Mouse (Mus musculus): ENCODE results near the gene Krba1. TPM values are rescaled to one million over a fixed set of nuclear protein-coding genes. Genes with fewer than 3 reads are reported as not detected.
A peak's percentile ranks its signal among the peaks of the same experiment; 100 is the strongest.

Gene Krba1
- 23.5 and 25.0 TPM in 2 replicates for polyA plus RNA-seq (2015; fragmentation: Nextera tagmentation; extraction: Ambion mirVana)

DNA sequence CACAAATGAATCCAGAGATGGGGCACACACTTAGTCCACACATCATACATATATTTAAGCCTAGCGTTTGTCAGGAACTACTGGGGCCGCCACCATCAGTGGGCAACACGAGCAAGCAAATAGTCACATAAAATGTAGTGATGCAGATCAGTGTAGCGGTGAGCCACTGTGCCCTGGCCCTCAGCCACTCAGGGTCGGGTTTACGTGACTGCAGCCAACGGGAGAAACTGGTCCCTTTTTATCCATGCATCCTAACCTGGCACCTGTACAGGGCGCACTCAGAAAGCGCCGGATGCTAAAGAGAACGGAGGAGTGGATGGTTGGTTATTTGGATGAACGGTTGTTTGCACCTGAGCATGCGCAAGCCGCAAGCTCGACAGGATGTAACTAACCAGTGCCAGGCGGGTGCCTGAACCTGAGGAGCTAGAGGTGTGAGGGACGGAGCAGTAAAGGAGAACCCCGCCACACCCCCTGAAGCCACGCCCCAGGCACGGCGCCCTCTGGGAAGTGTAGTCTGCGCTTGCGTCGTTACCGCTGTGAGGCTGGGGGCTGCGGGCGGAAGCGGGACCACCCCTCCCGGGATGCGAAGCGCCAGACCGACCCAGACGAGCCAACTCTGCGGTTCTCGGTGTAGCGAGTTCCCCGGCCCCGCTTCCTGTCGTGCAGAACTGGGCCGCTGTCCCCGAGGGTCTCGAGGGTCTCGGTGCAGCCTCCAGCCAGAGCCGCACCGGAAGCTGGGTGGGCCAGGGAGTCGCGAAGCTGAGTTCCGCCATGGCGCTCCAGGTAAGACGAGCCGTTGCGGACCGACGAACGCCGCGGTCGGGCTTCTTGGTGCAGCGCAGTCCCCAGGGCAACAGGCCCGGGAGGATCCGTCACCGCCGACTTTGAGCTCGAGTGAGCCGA is at the start of gene Krba1:
TSS of gene Krba1 (plus strand) at position 482 of the 903 bp plus-strand sequence.
- H3K4me1 ChIP-seq, result peaks cover 40% of the 10 kb centered on the region
- peak within 1 kb of the TSS; percentile 80 for H3K4me3 ChIP-seq (replicated peaks)
- peak within 1 kb of the TSS; percentile 65 for H3K4me2 ChIP-seq
- H3K27me3 ChIP-seq (replicated peaks), result no peaks in the 10 kb centered on the region; the same call in 1 of the 2 replicates
- peak; percentile 99 for ATAC-seq (ENCODE audit: low FRiP score)
- H3K27ac ChIP-seq (replicated peaks), result peak within 1 kb of the TSS; percentile 87
- H3K9me3 ChIP-seq (replicated peaks), result no peaks in the 10 kb centered on the region
- peak within 1 kb of the TSS; percentile 85 for H3K9ac ChIP-seq (replicated peaks)
- 1% methylated on average over 65 of the region's 65 CpGs for WGBS
- H3K36me3 ChIP-seq, result no peaks in the 10 kb centered on the region

DNA sequence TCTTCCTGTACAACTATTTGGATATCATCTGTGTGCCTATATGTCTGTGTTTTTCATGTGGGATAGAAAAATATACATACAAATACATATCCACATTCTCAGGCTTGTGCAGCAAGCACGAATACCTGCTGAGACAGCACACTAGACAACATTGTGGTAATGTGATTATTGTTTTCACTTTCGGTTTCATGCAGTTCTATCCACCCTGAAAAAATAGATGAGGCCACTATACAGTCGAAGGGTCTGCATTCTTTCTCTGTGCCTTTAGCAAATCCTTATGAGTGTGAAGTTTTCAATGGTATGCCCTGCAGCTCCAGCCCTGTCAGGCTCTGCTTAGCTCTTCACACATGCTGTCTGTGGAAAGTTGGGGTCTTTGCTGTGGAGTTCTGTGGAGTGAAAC is 36.5 kb upstream of the Krba1 start:
- 81% methylated on average over 3 of the region's 3 CpGs for WGBS

DNA sequence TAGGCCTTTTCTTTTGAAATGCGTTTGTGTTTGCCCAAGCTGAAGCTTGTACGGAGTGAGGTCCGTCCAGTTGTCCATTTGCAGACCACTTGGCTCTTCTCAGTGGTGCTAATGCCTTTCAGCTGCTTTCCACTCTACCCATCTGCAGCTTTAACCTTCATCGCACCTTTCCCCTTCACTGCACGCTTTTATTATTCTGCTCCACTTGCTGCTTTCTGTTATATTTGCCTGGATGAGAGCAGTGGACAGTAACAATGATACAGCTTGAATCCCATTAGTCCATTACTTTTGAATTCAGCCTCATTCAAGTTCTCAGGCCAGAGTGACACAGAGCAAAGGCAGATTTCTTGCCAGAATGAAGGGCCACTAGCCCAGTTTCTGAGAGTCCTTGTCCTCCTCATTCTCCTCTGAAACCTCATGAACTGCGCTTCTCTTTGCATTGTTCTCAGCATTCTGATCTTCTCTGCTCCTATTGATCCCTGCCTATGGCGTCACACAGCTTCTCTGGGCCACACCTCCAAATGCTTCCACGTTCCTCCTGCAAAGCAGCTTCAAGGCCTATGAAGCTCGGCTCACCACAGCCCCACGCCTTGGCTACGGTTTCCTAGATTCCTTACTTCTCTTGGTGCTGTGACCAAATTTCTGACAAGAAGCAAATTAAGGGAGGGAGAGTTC is 28.9 kb upstream of the Krba1 start:
- Histone ChIP-seq H3K27ac (replicated peaks) (no peak overlapping the region), H3K27me3 (replicated peaks) (no peaks in the 10 kb centered on the region), H3K4me1 (no peaks in the 10 kb centered on the region), H3K9ac (replicated peaks) (no peak overlapping the region), H3K9me3 (replicated peaks) (no peaks in the 10 kb centered on the region), H3K4me2 (no peak overlapping the region), H3K36me3 (no peaks in the 10 kb centered on the region), H3K4me3 (replicated peaks) (no peak overlapping the region)
- WGBS, result 43% methylated on average over 11 of the region's 11 CpGs
- no peak for ATAC-seq (ENCODE audit: low FRiP score)

More for the DNA sequence above, 36.5 kb upstream of the Krba1 start:
- H3K27ac ChIP-seq (replicated peaks), result no peak overlapping the region
- no peaks in the 10 kb centered on the region for H3K27me3 ChIP-seq (replicated peaks)
- no peaks in the 10 kb centered on the region for H3K9me3 ChIP-seq (replicated peaks)
- H3K9ac ChIP-seq (replicated peaks), result no peak overlapping the region
- no peak for ATAC-seq (ENCODE audit: low FRiP score)
- no peaks in the 10 kb centered on the region for H3K4me1 ChIP-seq
- H3K4me3 ChIP-seq (replicated peaks), result no peak overlapping the region
- no peaks in the 10 kb centered on the region for H3K36me3 ChIP-seq
- H3K4me2 ChIP-seq, result no peak overlapping the region

DNA sequence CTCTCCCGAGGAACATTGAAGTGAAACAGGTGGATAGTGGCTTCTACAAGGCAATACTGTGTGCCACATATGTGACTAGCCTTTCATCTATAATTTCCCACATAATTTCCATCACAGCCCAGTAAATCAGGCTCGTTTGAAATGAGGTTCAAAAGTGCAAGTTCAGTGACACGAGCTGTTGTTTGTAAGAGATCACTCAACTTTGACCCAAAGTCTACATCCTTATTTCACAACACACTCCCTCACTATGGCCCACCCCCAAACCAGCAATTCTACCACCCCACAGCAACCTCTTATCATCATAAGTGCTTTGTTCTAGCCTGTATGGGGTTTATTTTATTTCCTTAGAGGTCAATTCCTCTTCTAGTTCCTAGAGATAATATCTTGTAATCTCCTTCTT is 7.2 kb upstream of the Krba1 start:
- Histone ChIP-seq H3K4me1 (no peaks in the 10 kb centered on the region), H3K4me3 (replicated peaks) (no peak overlapping the region), H3K4me2 (no peak overlapping the region), H3K36me3 (no peaks in the 10 kb centered on the region), H3K27me3 (replicated peaks) (no peaks in the 10 kb centered on the region), H3K27ac (replicated peaks) (no peak overlapping the region), H3K9ac (replicated peaks) (no peak overlapping the region), H3K9me3 (replicated peaks) (peaks cover 6% of the 10 kb centered on the region; the same call in 1 of the 2 replicates)
- WGBS, result 72% methylated on average over 3 of the region's 3 CpGs
- no peak for ATAC-seq (ENCODE audit: low FRiP score)

DNA sequence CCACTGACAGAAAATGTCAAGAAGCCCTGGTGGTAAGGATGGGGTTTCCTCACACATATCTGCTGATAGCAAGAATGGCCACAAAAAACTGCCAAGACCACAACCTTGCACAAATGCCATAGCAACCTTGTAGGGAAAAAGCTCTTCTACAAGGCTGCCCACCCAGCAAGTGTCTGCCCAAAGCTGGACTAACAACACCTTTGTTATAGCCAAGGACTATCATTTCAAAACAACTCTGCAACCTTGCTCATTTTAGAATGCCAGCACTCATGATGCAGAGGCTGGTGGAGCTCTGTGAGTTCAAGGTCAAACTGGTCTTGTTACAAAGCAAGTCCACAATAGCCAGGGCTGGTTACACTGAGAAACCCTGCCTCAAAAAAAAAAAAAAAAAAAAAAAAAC is 1.6 kb upstream of the Krba1 start:
- Histone ChIP-seq H3K9ac (replicated peaks) (no peak overlapping the region), H3K27me3 (replicated peaks) (no peaks in the 10 kb centered on the region; the same call in 1 of the 2 replicates), H3K27ac (replicated peaks) (no peak overlapping the region), H3K4me3 (replicated peaks) (no peak overlapping the region), H3K9me3 (replicated peaks) (no peaks in the 10 kb centered on the region), H3K4me2 (no peak overlapping the region), H3K36me3 (no peaks in the 10 kb centered on the region), H3K4me1 (peaks cover 35% of the 10 kb centered on the region)
- no peak for ATAC-seq (ENCODE audit: low FRiP score)

DNA sequence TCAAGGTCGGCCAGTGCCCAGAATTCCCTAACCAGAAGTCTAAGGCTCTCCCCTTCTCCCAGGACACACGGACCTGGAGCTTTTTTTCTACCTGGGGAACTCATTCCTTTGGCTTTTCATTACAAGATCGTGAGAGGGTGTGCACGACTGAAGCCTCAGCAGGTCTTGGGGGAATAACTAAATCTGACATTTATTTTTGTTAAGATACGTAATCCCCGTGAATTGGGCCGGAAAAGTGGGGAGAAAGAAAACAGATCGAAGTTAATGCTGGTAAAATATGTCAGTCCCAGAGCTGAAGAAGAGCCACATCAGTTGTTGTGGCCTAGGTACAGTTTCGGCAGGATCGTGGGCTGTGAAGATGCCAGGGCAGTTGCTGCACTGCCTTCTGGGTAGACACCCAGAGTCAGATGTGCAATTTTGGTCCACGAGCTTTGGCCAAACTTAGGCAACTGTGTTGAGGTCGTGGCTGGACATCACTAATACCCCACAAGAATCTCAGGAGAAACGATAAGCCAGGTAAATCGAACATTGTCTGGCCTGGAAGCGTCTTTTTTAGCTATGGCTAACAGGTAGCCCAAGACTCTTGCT is 716 bp downstream of the Krba1 start:
- peak overlapping the region; percentile 80 for H3K4me3 ChIP-seq (replicated peaks)
- WGBS, result 33% methylated on average over 15 of the region's 15 CpGs
- H3K9ac ChIP-seq (replicated peaks), result peak overlapping the region; percentile 85
- peak overlapping the region; percentile 65 for H3K4me2 ChIP-seq
- no peaks in the 10 kb centered on the region; the same call in 1 of the 2 replicates for H3K27me3 ChIP-seq (replicated peaks)
- no peaks in the 10 kb centered on the region for H3K36me3 ChIP-seq
- H3K27ac ChIP-seq (replicated peaks), result peak overlapping the region; percentile 87
- peaks cover 40% of the 10 kb centered on the region for H3K4me1 ChIP-seq
- ATAC-seq (ENCODE audit: low FRiP score), result no peak
- no peaks in the 10 kb centered on the region for H3K9me3 ChIP-seq (replicated peaks)

DNA sequence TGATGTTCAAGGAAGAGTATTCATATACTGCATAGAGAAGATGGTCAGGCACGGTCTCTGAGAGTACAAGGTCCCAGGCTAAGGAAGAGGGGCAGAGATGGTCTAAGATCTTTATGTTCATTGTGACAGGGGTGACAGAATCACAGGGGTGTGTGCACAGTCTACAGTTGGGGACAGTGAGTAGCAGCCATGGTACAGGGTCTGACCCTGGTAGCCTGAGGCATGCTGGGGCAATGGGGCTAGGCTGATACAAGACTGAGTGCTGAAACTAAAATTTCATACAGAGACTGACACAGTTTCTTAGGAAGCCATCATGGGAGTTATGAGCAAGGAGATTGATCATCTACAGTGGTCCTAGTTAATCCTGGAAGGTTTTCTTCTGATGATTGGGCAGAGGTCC is 1.3 kb downstream of the Krba1 start:
- Histone ChIP-seq H3K36me3 (no peaks in the 10 kb centered on the region), H3K4me3 (replicated peaks) (peak overlapping the region; percentile 80), H3K4me1 (peaks cover 40% of the 10 kb centered on the region), H3K27ac (replicated peaks) (no peak overlapping the region), H3K4me2 (peak overlapping the region; percentile 65), H3K27me3 (replicated peaks) (no peaks in the 10 kb centered on the region; the same call in 1 of the 2 replicates), H3K9me3 (replicated peaks) (no peaks in the 10 kb centered on the region), H3K9ac (replicated peaks) (peak overlapping the region; percentile 85; the same call in 1 of the 2 replicates)
- no peak for ATAC-seq (ENCODE audit: low FRiP score)
- WGBS, result 92% methylated on average over 1 of the region's 1 CpGs

DNA sequence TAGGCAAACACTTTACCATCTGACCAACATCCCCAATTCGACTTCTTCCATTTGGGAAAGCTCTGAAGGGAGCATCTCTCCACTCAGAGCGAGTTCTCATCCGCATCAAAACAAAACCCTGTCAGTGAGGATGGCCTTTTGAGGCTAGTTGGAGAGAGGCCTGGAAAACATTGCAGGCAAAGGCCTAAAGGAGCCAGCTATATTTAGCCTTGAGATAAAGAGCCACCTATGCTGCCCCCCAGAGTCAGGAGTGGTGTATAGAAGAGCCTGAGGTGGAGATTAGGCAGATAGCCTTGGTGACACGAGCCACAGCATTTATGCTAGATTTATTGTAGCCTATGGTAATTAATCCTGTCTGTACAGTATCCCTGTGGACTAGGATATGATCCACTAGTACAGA is 1.9 kb downstream of the Krba1 start:
- peak overlapping the region; percentile 85 for H3K9ac ChIP-seq (replicated peaks)
- H3K4me1 ChIP-seq, result peaks cover 40% of the 10 kb centered on the region
- WGBS, result 63% methylated on average over 4 of the region's 4 CpGs
- no peaks in the 10 kb centered on the region for H3K36me3 ChIP-seq
- H3K4me2 ChIP-seq, result peak overlapping the region; percentile 65
- no peak overlapping the region for H3K4me3 ChIP-seq (replicated peaks)
- H3K27me3 ChIP-seq (replicated peaks), result no peaks in the 10 kb centered on the region; the same call in 1 of the 2 replicates
- H3K27ac ChIP-seq (replicated peaks), result no peak overlapping the region
- no peaks in the 10 kb centered on the region for H3K9me3 ChIP-seq (replicated peaks)
- no peak for ATAC-seq (ENCODE audit: low FRiP score)

DNA sequence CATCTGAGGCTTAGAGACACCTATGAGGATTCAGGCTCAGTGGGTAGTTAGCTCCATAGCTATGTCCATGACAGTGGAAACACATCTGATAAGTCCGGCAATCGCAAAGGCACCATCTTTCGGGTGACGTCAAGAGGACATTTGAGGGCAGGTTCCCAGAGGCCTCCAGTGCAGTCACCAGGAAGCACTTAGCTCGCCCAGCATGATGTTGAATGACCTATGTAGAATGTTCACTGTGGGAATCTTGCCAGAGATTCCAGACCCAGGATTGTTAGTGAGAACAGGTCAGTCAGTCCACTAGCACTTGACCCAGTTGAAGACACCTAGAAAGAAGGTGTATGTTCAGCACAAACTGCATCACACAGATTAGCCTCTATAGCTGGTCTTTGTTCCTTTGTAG is 4.5 kb downstream of the Krba1 start:
- peaks cover 14% of the 10 kb centered on the region for H3K36me3 ChIP-seq
- H3K4me3 ChIP-seq (replicated peaks), result no peak overlapping the region
- 93% methylated on average over 5 of the region's 5 CpGs for WGBS
- H3K9me3 ChIP-seq (replicated peaks), result no peaks in the 10 kb centered on the region
- H3K9ac ChIP-seq (replicated peaks), result no peak overlapping the region
- peaks cover 33% of the 10 kb centered on the region for H3K4me1 ChIP-seq
- H3K27me3 ChIP-seq (replicated peaks), result no peaks in the 10 kb centered on the region
- H3K27ac ChIP-seq (replicated peaks), result no peak overlapping the region
- ATAC-seq (ENCODE audit: low FRiP score), result no peak
- no peak overlapping the region for H3K4me2 ChIP-seq

DNA sequence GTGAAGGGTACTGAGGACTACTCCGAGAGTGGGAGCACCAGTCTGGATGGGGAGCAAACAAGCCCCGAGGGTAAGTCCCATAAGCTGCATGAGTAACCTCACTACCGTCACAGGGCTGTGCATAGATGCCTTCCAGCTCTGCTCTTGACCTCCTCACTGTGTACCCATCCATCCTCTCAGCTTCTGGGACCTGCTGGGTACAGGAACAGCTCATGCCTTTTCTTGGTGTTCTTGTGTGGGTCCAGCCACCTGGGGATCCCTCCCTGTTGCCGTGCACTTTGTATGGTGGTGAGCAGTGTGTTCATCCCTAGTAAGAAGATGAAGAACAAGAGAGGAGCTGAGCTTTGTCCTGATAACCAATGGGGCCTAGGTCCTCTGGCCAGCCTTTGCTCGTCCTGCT is 8.7 kb downstream of the Krba1 start:
- 91% methylated on average over 5 of the region's 5 CpGs for WGBS
- peaks cover 56% of the 10 kb centered on the region for H3K36me3 ChIP-seq

DNA sequence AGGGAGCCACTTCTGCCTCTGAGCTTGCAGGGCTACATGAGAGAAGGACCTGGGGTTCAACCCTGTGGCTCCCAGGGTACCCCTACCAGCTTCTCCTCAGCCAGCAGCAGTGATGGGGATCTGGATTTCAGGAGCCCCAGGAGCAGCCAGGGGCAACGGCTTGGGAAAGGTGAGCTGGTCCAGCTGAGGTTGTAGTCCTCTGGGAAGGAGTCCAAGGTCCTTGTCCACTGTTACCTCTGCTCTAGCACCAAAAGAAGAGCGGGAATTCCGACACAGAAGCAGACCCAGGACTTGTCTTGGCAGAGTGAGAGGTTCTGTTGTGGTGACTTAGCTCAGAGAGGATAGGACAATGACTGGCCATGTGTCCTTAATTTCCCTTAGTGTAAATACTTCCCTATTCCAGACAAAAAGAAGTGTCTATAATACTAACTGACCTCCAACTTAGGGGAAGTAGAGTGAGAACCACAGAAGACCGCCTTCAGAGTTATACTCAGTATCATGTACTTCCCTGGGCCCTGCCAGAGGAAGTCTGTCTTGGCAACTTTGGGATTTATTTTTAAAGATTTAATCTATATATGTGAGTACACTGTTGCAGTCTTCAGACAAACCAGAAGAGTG is 14.4 kb downstream of the Krba1 start:
- Histone ChIP-seq H3K9me3 (replicated peaks) (no peaks in the 10 kb centered on the region), H3K36me3 (peaks cover 99% of the 10 kb centered on the region), H3K27me3 (replicated peaks) (no peaks in the 10 kb centered on the region), H3K27ac (replicated peaks) (no peak overlapping the region), H3K4me1 (no peaks in the 10 kb centered on the region), H3K4me2 (no peak overlapping the region), H3K9ac (replicated peaks) (no peak overlapping the region), H3K4me3 (replicated peaks) (no peak overlapping the region)
- whole genome bisulfite sequencing, result 94% methylated on average over 4 of the region's 4 CpGs
- no peak for ATAC-seq (ENCODE audit: low FRiP score)

More for the DNA sequence above, 8.7 kb downstream of the Krba1 start:
- no peak overlapping the region for H3K4me2 ChIP-seq
- H3K4me3 ChIP-seq (replicated peaks), result no peak overlapping the region
- no peak overlapping the region for H3K9ac ChIP-seq (replicated peaks)
- H3K9me3 ChIP-seq (replicated peaks), result no peaks in the 10 kb centered on the region
- peaks cover 2% of the 10 kb centered on the region for H3K4me1 ChIP-seq
- no peak for ATAC-seq (ENCODE audit: low FRiP score)
- H3K27ac ChIP-seq (replicated peaks), result no peak overlapping the region
- H3K27me3 ChIP-seq (replicated peaks), result no peaks in the 10 kb centered on the region

All from neural tube, embryonic 15.5 days (tissue).